Mouse (Mus musculus): Measurements from ENCODE around the gene Itga9.

- TF ChIP-seq CTCF (IDR thresholded peaks at IDR 0.05; ENCODE audit: low read depth) (no peak), EP300 (IDR thresholded peaks at IDR 0.05; ENCODE audit: low read depth) (no peak)
Observed at GRCm38 (mm10) chr9:118713515-118713914, 107.0 kb downstream of the Itga9 start.

All from liver, postnatal 0 days (tissue).